Mouse (Mus musculus): ENCODE measurements around the gene Bbip1.

The Bbip1 gene

GRCm38 (mm10) chr19:53891569-53891968 is 52.9 kb downstream of the Bbip1 start:
- in situ Hi-C loops (cut with MseI, MboI): no loop called here

GRCm38 (mm10) chr19:53890781-53891251 is 53.6 kb downstream of the Bbip1 start:
- in situ Hi-C loops (cut with MseI, MboI): no loop called here

- in situ Hi-C loops (cut with MseI, MboI): no loop called here
Measured at GRCm38 (mm10) chr19:53890274-53890673, 54.2 kb downstream of the Bbip1 start.

- in situ Hi-C loops (cut with MseI, MboI): no loop called here
Measured at GRCm38 (mm10) chr19:53889555-53889954, 54.9 kb downstream of the Bbip1 start.

GRCm38 (mm10) chr19:53888331-53888730 is 56.1 kb downstream of the Bbip1 start:
- in situ Hi-C loops (cut with MseI, MboI): no loop called here

GRCm38 (mm10) chr19:53887822-53888221 is 56.6 kb downstream of the Bbip1 start:
- in situ Hi-C loops (cut with MseI, MboI): no loop called here

GRCm38 (mm10) chr19:53886576-53887370 is 57.7 kb downstream of the Bbip1 start:
- in situ Hi-C loops (cut with MseI, MboI): no loop called here

GRCm38 (mm10) chr19:53885450-53885849 is 59.0 kb downstream of the Bbip1 start:
- in situ Hi-C loops (cut with MseI, MboI): no loop called here

GRCm38 (mm10) chr19:53881786-53882185 is 62.6 kb downstream of the Bbip1 start:
- in situ Hi-C loops (cut with MseI, MboI): no loop called here

- in situ Hi-C loops (cut with MseI, MboI): no loop called here
Measured at GRCm38 (mm10) chr19:53880460-53880859, 64.0 kb downstream of the Bbip1 start.

Data from mouse trophoblast stem cell (cell line).